Mouse (Mus musculus) cerebellum, adult 2 months (tissue): ENCODE measurements around the gene Ucp2.

Source experiments
- CTCF ChIP-seq: fragments of 200-500 bp; IDR thresholded peaks from 2 replicates; pipeline ENCODE4 v1.5.1; 2011; ENCODE audit warnings: low read depth, mild to moderate bottlenecking, control low read depth, low read length, moderate library complexity, borderline replicate concordance; ENCODE audit not compliant: insufficient read depth
- POLR2A ChIP-seq: fragments of 200-500 bp; IDR thresholded peaks from 2 replicates; pipeline ENCODE4 v1.6.1; 2011; ENCODE audit warnings: low read length, control low read depth, borderline replicate concordance; ENCODE audit not compliant: insufficient read depth

DNA sequence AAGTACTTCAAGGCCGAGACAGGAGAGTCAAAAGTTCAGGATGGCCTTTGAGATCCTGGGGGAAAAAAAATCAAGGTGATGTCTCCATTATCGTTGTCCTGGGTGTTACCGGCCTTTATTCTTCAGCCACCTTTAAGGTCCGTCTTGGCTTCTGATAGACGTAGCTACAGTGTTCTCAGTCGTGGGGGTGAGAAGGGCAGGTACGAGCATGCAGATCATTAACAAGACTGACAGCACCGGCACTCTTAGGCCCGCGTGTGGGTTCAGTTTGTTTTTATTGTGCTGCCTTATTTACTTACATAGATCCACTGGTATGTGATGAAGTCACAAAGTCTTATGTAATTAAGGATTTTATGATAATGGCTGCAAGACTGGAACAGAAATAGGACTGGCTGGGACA is 29.4 kb upstream of the Ucp2 start:
- no peak for TF ChIP-seq CTCF
- TF ChIP-seq POLR2A: no peak
